Mouse (Mus musculus): ENCODE data around the gene Pusl1. TPM values are rescaled to one million over a fixed set of nuclear protein-coding genes. Genes with fewer than 3 reads are reported as not detected.

Pusl1 gene
- polyA plus RNA-seq (2014; fragmentation: Nextera tagmentation; extraction: Ambion mirVana) = 41.4 and 50.5 TPM in 2 replicates

- H3K27ac ChIP-seq (ENCODE audit: low read depth, low read length) = peak within 1 kb of the TSS; percentile 96
- under 1% methylated on average over 51 of the region's 52 CpGs for WGBS
- peak within 1 kb of the TSS; percentile 84 for H3K4me3 ChIP-seq (ENCODE audit: low read length)
- H3K36me3 ChIP-seq (ENCODE audit: control insufficient read depth, insufficient read depth, low read length) = peaks cover 36% of the 10 kb centered on the region
- H3K9ac ChIP-seq (ENCODE audit: low read depth, low read length) = peak within 1 kb of the TSS; percentile 79
- peak; percentile 88 for ATAC-seq (ENCODE audit: low FRiP score, low TSS enrichment)
- H3K4me2 ChIP-seq (replicated peaks; ENCODE audit: low read depth, low read length) = peak within 1 kb of the TSS; percentile 99
- H3K27me3 ChIP-seq (ENCODE audit: control insufficient read depth, insufficient read depth, low read length) = no peaks in the 10 kb centered on the region
- H3K4me1 ChIP-seq (ENCODE audit: control insufficient read depth, insufficient read depth, low read length) = peaks cover 30% of the 10 kb centered on the region
- H3K9me3 ChIP-seq (ENCODE audit: control insufficient read depth, low read length) = no peaks in the 10 kb centered on the region
These were observed at the start of gene Pusl1, which contains the start of gene Acap3 for GRCm38 (mm10) chr4:155891551-155892001. Pusl1 (minus strand) TSS chr4:155891781. Acap3 (plus strand) TSS chr4:155891822.

- Histone ChIP-seq H3K4me3 (ENCODE audit: low read length) (no peak overlapping the region), H3K36me3 (ENCODE audit: control insufficient read depth, insufficient read depth, low read length) (no peaks in the 10 kb centered on the region), H3K9ac (ENCODE audit: low read depth, low read length) (no peak overlapping the region), H3K4me2 (replicated peaks; ENCODE audit: low read depth, low read length) (no peak overlapping the region), H3K4me1 (ENCODE audit: control insufficient read depth, insufficient read depth, low read length) (no peaks in the 10 kb centered on the region), H3K27ac (ENCODE audit: low read depth, low read length) (no peak overlapping the region), H3K27me3 (ENCODE audit: control insufficient read depth, insufficient read depth, low read length) (no peaks in the 10 kb centered on the region), H3K9me3 (ENCODE audit: control insufficient read depth, low read length) (no peaks in the 10 kb centered on the region)
- WGBS = 58% methylated on average over 1 of the region's 1 CpGs
- ATAC-seq (ENCODE audit: low FRiP score, low TSS enrichment) = no peak
These were observed 40.5 kb upstream of the Pusl1 start for GRCm38 (mm10) chr4:155932031-155932430.

- H3K9ac ChIP-seq (ENCODE audit: low read depth, low read length) = no peak overlapping the region
- no peak overlapping the region for H3K4me3 ChIP-seq (ENCODE audit: low read length)
- H3K36me3 ChIP-seq (ENCODE audit: control insufficient read depth, insufficient read depth, low read length) = peaks cover 17% of the 10 kb centered on the region
- ATAC-seq (ENCODE audit: low FRiP score, low TSS enrichment) = no peak
- no peaks in the 10 kb centered on the region for H3K9me3 ChIP-seq (ENCODE audit: control insufficient read depth, low read length)
- no peaks in the 10 kb centered on the region for H3K27me3 ChIP-seq (ENCODE audit: control insufficient read depth, insufficient read depth, low read length)
- H3K4me2 ChIP-seq (replicated peaks; ENCODE audit: low read depth, low read length) = no peak overlapping the region
- 92% methylated on average over 4 of the region's 4 CpGs for WGBS
- no peaks in the 10 kb centered on the region for H3K4me1 ChIP-seq (ENCODE audit: control insufficient read depth, insufficient read depth, low read length)
- H3K27ac ChIP-seq (ENCODE audit: low read depth, low read length) = no peak overlapping the region
These were observed 17.2 kb upstream of the Pusl1 start for GRCm38 (mm10) chr4:155908751-155909150.

GRCm38 (mm10) chr4:155908281-155908680 is 16.7 kb upstream of the Pusl1 start:
- H3K4me3 ChIP-seq (ENCODE audit: low read length) = no peak overlapping the region
- ATAC-seq (ENCODE audit: low FRiP score, low TSS enrichment) = no peak
- no peaks in the 10 kb centered on the region for H3K9me3 ChIP-seq (ENCODE audit: control insufficient read depth, low read length)
- WGBS = 76% methylated on average over 7 of the region's 7 CpGs
- no peaks in the 10 kb centered on the region for H3K4me1 ChIP-seq (ENCODE audit: control insufficient read depth, insufficient read depth, low read length)
- no peak overlapping the region for H3K4me2 ChIP-seq (replicated peaks; ENCODE audit: low read depth, low read length)
- no peak overlapping the region for H3K27ac ChIP-seq (ENCODE audit: low read depth, low read length)
- H3K36me3 ChIP-seq (ENCODE audit: control insufficient read depth, insufficient read depth, low read length) = peaks cover 22% of the 10 kb centered on the region
- H3K9ac ChIP-seq (ENCODE audit: low read depth, low read length) = no peak overlapping the region
- H3K27me3 ChIP-seq (ENCODE audit: control insufficient read depth, insufficient read depth, low read length) = no peaks in the 10 kb centered on the region

- Histone ChIP-seq H3K4me2 (replicated peaks; ENCODE audit: low read depth, low read length) (no peak overlapping the region), H3K4me3 (ENCODE audit: low read length) (no peak overlapping the region), H3K4me1 (ENCODE audit: control insufficient read depth, insufficient read depth, low read length) (no peaks in the 10 kb centered on the region), H3K9me3 (ENCODE audit: control insufficient read depth, low read length) (no peaks in the 10 kb centered on the region), H3K27me3 (ENCODE audit: control insufficient read depth, insufficient read depth, low read length) (no peaks in the 10 kb centered on the region), H3K36me3 (ENCODE audit: control insufficient read depth, insufficient read depth, low read length) (peaks cover 34% of the 10 kb centered on the region), H3K9ac (ENCODE audit: low read depth, low read length) (no peak overlapping the region), H3K27ac (ENCODE audit: low read depth, low read length) (no peak overlapping the region)
- ATAC-seq (ENCODE audit: low FRiP score, low TSS enrichment) = no peak
- 79% methylated on average over 11 of the region's 11 CpGs for WGBS
These were observed 15.4 kb upstream of the Pusl1 start for GRCm38 (mm10) chr4:155907003-155907402.

GRCm38 (mm10) chr4:155906125-155906524 is 14.5 kb upstream of the Pusl1 start:
- Histone ChIP-seq H3K36me3 (ENCODE audit: control insufficient read depth, insufficient read depth, low read length) (peaks cover 43% of the 10 kb centered on the region), H3K9ac (ENCODE audit: low read depth, low read length) (no peak overlapping the region), H3K4me1 (ENCODE audit: control insufficient read depth, insufficient read depth, low read length) (no peaks in the 10 kb centered on the region), H3K27ac (ENCODE audit: low read depth, low read length) (no peak overlapping the region), H3K4me3 (ENCODE audit: low read length) (no peak overlapping the region), H3K4me2 (replicated peaks; ENCODE audit: low read depth, low read length) (no peak overlapping the region), H3K27me3 (ENCODE audit: control insufficient read depth, insufficient read depth, low read length) (no peaks in the 10 kb centered on the region), H3K9me3 (ENCODE audit: control insufficient read depth, low read length) (no peaks in the 10 kb centered on the region)
- 81% methylated on average over 9 of the region's 9 CpGs for WGBS
- no peak for ATAC-seq (ENCODE audit: low FRiP score, low TSS enrichment)

- Histone ChIP-seq H3K4me3 (ENCODE audit: low read length) (no peak overlapping the region), H3K36me3 (ENCODE audit: control insufficient read depth, insufficient read depth, low read length) (peaks cover 45% of the 10 kb centered on the region), H3K9me3 (ENCODE audit: control insufficient read depth, low read length) (no peaks in the 10 kb centered on the region), H3K4me2 (replicated peaks; ENCODE audit: low read depth, low read length) (no peak overlapping the region), H3K4me1 (ENCODE audit: control insufficient read depth, insufficient read depth, low read length) (no peaks in the 10 kb centered on the region), H3K27me3 (ENCODE audit: control insufficient read depth, insufficient read depth, low read length) (no peaks in the 10 kb centered on the region), H3K27ac (ENCODE audit: low read depth, low read length) (no peak overlapping the region), H3K9ac (ENCODE audit: low read depth, low read length) (no peak overlapping the region)
- no peak for ATAC-seq (ENCODE audit: low FRiP score, low TSS enrichment)
- WGBS = 87% methylated on average over 13 of the region's 13 CpGs
These were observed 14.1 kb upstream of the Pusl1 start for GRCm38 (mm10) chr4:155905634-155906033.

GRCm38 (mm10) chr4:155904318-155905102 is 12.9 kb upstream of the Pusl1 start:
- Histone ChIP-seq H3K9me3 (ENCODE audit: control insufficient read depth, low read length) (no peaks in the 10 kb centered on the region), H3K27me3 (ENCODE audit: control insufficient read depth, insufficient read depth, low read length) (no peaks in the 10 kb centered on the region), H3K36me3 (ENCODE audit: control insufficient read depth, insufficient read depth, low read length) (peaks cover 51% of the 10 kb centered on the region), H3K4me1 (ENCODE audit: control insufficient read depth, insufficient read depth, low read length) (no peaks in the 10 kb centered on the region), H3K9ac (ENCODE audit: low read depth, low read length) (no peak overlapping the region), H3K4me3 (ENCODE audit: low read length) (no peak overlapping the region), H3K4me2 (replicated peaks; ENCODE audit: low read depth, low read length) (no peak overlapping the region), H3K27ac (ENCODE audit: low read depth, low read length) (no peak overlapping the region)
- 91% methylated on average over 13 of the region's 13 CpGs for WGBS
- ATAC-seq (ENCODE audit: low FRiP score, low TSS enrichment) = no peak

- H3K27ac ChIP-seq (ENCODE audit: low read depth, low read length) = no peak overlapping the region
- no peak for ATAC-seq (ENCODE audit: low FRiP score, low TSS enrichment)
- peaks cover 54% of the 10 kb centered on the region for H3K36me3 ChIP-seq (ENCODE audit: control insufficient read depth, insufficient read depth, low read length)
- WGBS = 95% methylated on average over 13 of the region's 13 CpGs
- no peaks in the 10 kb centered on the region for H3K27me3 ChIP-seq (ENCODE audit: control insufficient read depth, insufficient read depth, low read length)
- no peaks in the 10 kb centered on the region for H3K9me3 ChIP-seq (ENCODE audit: control insufficient read depth, low read length)
- H3K4me1 ChIP-seq (ENCODE audit: control insufficient read depth, insufficient read depth, low read length) = no peaks in the 10 kb centered on the region
- H3K9ac ChIP-seq (ENCODE audit: low read depth, low read length) = no peak overlapping the region
- no peak overlapping the region for H3K4me2 ChIP-seq (replicated peaks; ENCODE audit: low read depth, low read length)
- H3K4me3 ChIP-seq (ENCODE audit: low read length) = no peak overlapping the region
These were observed 11.7 kb upstream of the Pusl1 start for GRCm38 (mm10) chr4:155903246-155903645.

Data from kidney, embryonic 14.5 days (tissue).